In genomic region chr5:135035608-135036359, GRCm38 (mm10) we compare ENCODE assay signal across 15 mouse cellular contexts. TPM values are rescaled to one million over a fixed set of nuclear protein-coding genes. Genes with fewer than 3 reads are reported as not detected.
DNase-seq lines count a peak whose midpoint lies in the region; ATAC-seq and TF ChIP-seq lines count a peak whose summit lies in the region.
"Had no signal": no experiment of that assay in that cellular context is flagged by ENCODE, and none has a peak within 500 bp of the region (broad histone marks: within the 10 kb centered on the region; RNA-seq: fewer than 3 reads in every experiment).

No protein-coding gene starts in this region.

- no peaks in the 10 kb centered on the region for H3K4me1 ChIP-seq in limb, embryonic 14.5 days (ENCODE audit: control insufficient read depth, insufficient read depth, low read length)

- peaks cover 25% of the 10 kb centered on the region for H3K36me3 ChIP-seq in limb, embryonic 14.5 days (ENCODE audit: control insufficient read depth, insufficient read depth, low read length)

- H3K27me3 ChIP-seq in limb, embryonic 14.5 days (ENCODE audit: control insufficient read depth, insufficient read depth, low read length): no peaks in the 10 kb centered on the region
- H3K27me3 ChIP-seq: neural tube, embryonic 13.5 days had no signal

- no peak for ATAC-seq in limb, embryonic 14.5 days (ENCODE audit: low FRiP score, low read depth)
- ATAC-seq: hindbrain, embryonic 16.5 days; midbrain, embryonic 16.5 days had no signal

- no peak overlapping the region for H3K27ac ChIP-seq in limb, embryonic 14.5 days (replicated peaks; ENCODE audit: low read depth, low read length)
- H3K27ac ChIP-seq: neural tube, embryonic 13.5 days had no signal

- 62% methylated on average over 18 of the region's 18 CpGs for WGBS in limb, embryonic 14.5 days

- no peaks in the 10 kb centered on the region for H3K9me3 ChIP-seq in limb, embryonic 14.5 days (ENCODE audit: control insufficient read depth, low read length)

- TF ChIP-seq POLR2A in limb, embryonic 14.5 days (IDR thresholded peaks at IDR 0.05; ENCODE audit: borderline replicate concordance, extremely low read depth, insufficient read depth, insufficient read length): no peak

- H3K4me2 ChIP-seq in limb, embryonic 14.5 days (replicated peaks; ENCODE audit: low read depth, low read length, severe bottlenecking): no peak overlapping the region
- H3K4me2 ChIP-seq: lung, embryonic 14.5 days; neural tube, embryonic 13.5 days had no signal

- peak; percentile 43 to 58 for DNase-seq in kidney, adult 8-10 months
- no peak for DNase-seq in kidney, postnatal 14 days
- peak; percentile 72 to 78 for DNase-seq in frontal cortex, postnatal 36 days (ENCODE audit: low spot score in 2 of 2)
- no peak for DNase-seq in limb, embryonic 14.5 days (ENCODE audit: low spot score)
- peak; percentile 69 to 80 for DNase-seq in right cerebral cortex, postnatal 10 days (ENCODE audit: low spot score in 2 of 2)
- no peak for DNase-seq in thymus, postnatal 36 days
- no peak for DNase-seq in urinary bladder, postnatal 4 days (ENCODE audit: low spot score in 2 of 2)
- DNase-seq in heart, adult 8-10 months (ENCODE audit: low spot score): no peak
- DNase-seq: heart, postnatal 10 days; lung, embryonic 14.5 days; thymus, postnatal 4 days had no signal

- peak overlapping the region; percentile 14; the same call in 1 of the 2 replicates for H3K9ac ChIP-seq in limb, embryonic 14.5 days (ENCODE audit: low read depth, low read length, severe bottlenecking)
- H3K9ac ChIP-seq: lung, embryonic 14.5 days; neural tube, embryonic 13.5 days had no signal

- no peak overlapping the region for H3K4me3 ChIP-seq in limb, embryonic 14.5 days (replicated peaks; ENCODE audit: low read length)
- H3K4me3 ChIP-seq: neural tube, embryonic 13.5 days had no signal

RNA-seq across cellular contexts. Expression of gene Stx1a, which starts 12.5 kb away (rescaled TPM):
- 39.2 and 45.5 TPM in 2 replicates for polyA plus RNA-seq in limb, embryonic 14.5 days (2012; rRNA removed)
- polyA plus RNA-seq in limb, embryonic 14.5 days (2014; fragmentation: Nextera tagmentation; extraction: Ambion mirVana): 11.4 and 13.0 TPM in 2 replicates
- total RNA-seq in heart, adult 8-10 months (2022): 1 to 10 TPM in 3 of 4 experiments, under 1 TPM in 1; 0.88 to 2.4 (median 1.2) TPM

RNA-seq across cellular contexts. Expression of gene Abhd11, which starts 26.8 kb away (rescaled TPM):
- 83.2 and 94.3 TPM in 2 replicates for polyA plus RNA-seq in limb, embryonic 14.5 days (2012; rRNA removed)
- polyA plus RNA-seq in limb, embryonic 14.5 days (2014; fragmentation: Nextera tagmentation; extraction: Ambion mirVana): 64.7 and 67.4 TPM in 2 replicates
- 10 to 100 TPM; 67.0 to 71.0 (median 70.2) TPM for total RNA-seq in heart, adult 8-10 months (2022)

RNA-seq across cellular contexts. Expression of gene Dnajc30, which starts 28.2 kb away (rescaled TPM):
- 29.1 and 31.3 TPM in 2 replicates for polyA plus RNA-seq in limb, embryonic 14.5 days (2012; rRNA removed)
- 32.6 and 39.2 TPM in 2 replicates for polyA plus RNA-seq in limb, embryonic 14.5 days (2014; fragmentation: Nextera tagmentation; extraction: Ambion mirVana)
- total RNA-seq in heart, adult 8-10 months (2022): 10 to 100 TPM; 43.8 to 49.3 (median 45.5) TPM

RNA-seq across cellular contexts. Expression of gene Bud23, which starts 29.0 kb away (rescaled TPM):
- 107 and 121 TPM in 2 replicates for polyA plus RNA-seq in limb, embryonic 14.5 days (2012; rRNA removed)
- 101 and 108 TPM in 2 replicates for polyA plus RNA-seq in limb, embryonic 14.5 days (2014; fragmentation: Nextera tagmentation; extraction: Ambion mirVana)
- 10 to 100 TPM; 18.0 to 31.3 (median 23.7) TPM for total RNA-seq in heart, adult 8-10 months (2022)

RNA-seq across cellular contexts. Expression of gene Vps37d, which starts 42.3 kb away (rescaled TPM):
- polyA plus RNA-seq in limb, embryonic 14.5 days (2012; rRNA removed): 24.5 and 32.0 TPM in 2 replicates
- polyA plus RNA-seq in limb, embryonic 14.5 days (2014; fragmentation: Nextera tagmentation; extraction: Ambion mirVana): 10.7 and 12.3 TPM in 2 replicates
- total RNA-seq in heart, adult 8-10 months (2022): under 1 TPM; 0.37 to 0.57 (median 0.47) TPM
- total RNA-seq: megakaryocyte progenitor cell, adult 5-6 weeks had no signal

Comparison
In these comparisons a context has a peak if more than half of its experiments do, and no peak if none do; other contexts are left out.
1. DNase-seq: peak in kidney, adult 8-10 months (2 of 2), frontal cortex, postnatal 36 days (2 of 2) and right cerebral cortex, postnatal 10 days (2 of 2); none in kidney, postnatal 14 days (single experiment), limb, embryonic 14.5 days (single experiment), thymus, postnatal 36 days (0 of 2), urinary bladder, postnatal 4 days (0 of 2) and heart, adult 8-10 months (single experiment).